Mouse (Mus musculus) midbrain, postnatal 0 days (tissue): ENCODE measurements at regions not wholly inside any gene's neighbourhood (a gene's known extent, or its start where the extent isn't known, plus 50 kb on each side); places are given as distances from the start of the nearest gene placed in this dataset.

Experiments used
- ATAC-seq: fragments of 200-750 bp; cut with Nextera tagmentation; 2 replicates; pipeline ENCODE4 v1.8.0; 2017; ENCODE audit warnings: moderate number of reproducible peaks, mild to moderate bottlenecking, moderate TSS enrichment, moderate library complexity; ENCODE audit not compliant: low FRiP score
- DNase-seq: peaks from one replicate; pipeline ENCODE4 v3.0.0-alpha.2; 2015; ENCODE audit warnings: low spot score
- H3K27ac ChIP-seq: fragments of 300-500 bp; sonication (generic); 2 replicates; pipeline ENCODE4 v1.5.1; 2014; ENCODE audit warnings: low read depth, mild to moderate bottlenecking, low read length, mixed read lengths
- H3K27me3 ChIP-seq: fragments of 300-500 bp; sonication (generic); 2 replicates; pipeline ENCODE4 v1.6.1; 2014; ENCODE audit warnings: low read length, control low read depth, mixed read lengths; ENCODE audit not compliant: insufficient read depth
- H3K36me3 ChIP-seq: fragments of 300-500 bp; sonication (generic); 2 replicates; pipeline ENCODE4 v1.6.1; 2014; ENCODE audit warnings: low read length, control low read depth, mixed read lengths; ENCODE audit not compliant: insufficient read depth
- H3K4me1 ChIP-seq: fragments of 300-500 bp; sonication (generic); 2 replicates; pipeline ENCODE4 v1.6.1; 2014; ENCODE audit warnings: mild to moderate bottlenecking, control low read depth, antibody characterized with exemption, low read length, mixed read lengths; ENCODE audit not compliant: insufficient read depth
- H3K4me2 ChIP-seq: fragments of 300-500 bp; sonication (generic); 2 replicates; pipeline ENCODE4 v1.6.1; 2014; ENCODE audit warnings: low read depth, mild to moderate bottlenecking, low read length, mixed read lengths; ENCODE audit not compliant: poor library complexity, severe bottlenecking
- H3K4me3 ChIP-seq: fragments of 300-500 bp; sonication (generic); 2 replicates; pipeline ENCODE4 v1.5.1; 2014; ENCODE audit warnings: low read depth, mild to moderate bottlenecking, low read length, moderate library complexity
- H3K9ac ChIP-seq: fragments of 300-500 bp; sonication (generic); replicated peaks from 2 replicates; pipeline ENCODE4 v1.6.1; 2014; ENCODE audit warnings: mild to moderate bottlenecking, low read length, moderate library complexity, mixed read lengths; ENCODE audit not compliant: poor library complexity, severe bottlenecking
- H3K9me3 ChIP-seq: fragments of 300-500 bp; sonication (generic); 2 replicates; pipeline ENCODE4 v1.6.1; 2016; ENCODE audit warnings: low read length, control low read depth
- CTCF ChIP-seq: IDR thresholded peaks from 2 replicates; pipeline ENCODE4 v1.5.1; 2016; ENCODE audit warnings: antibody characterized with exemption, mild to moderate bottlenecking
- WGBS: fragments of 180-500 bp; shearing (Covaris S2); extraction: QIAGEN DNeasy Blood & Tissue Kit; methylation state at CpG from one replicate; pipeline ENCODE4 v1.1.7; 2014; 5-methylcytosine and 5-hydroxymethylcytosine counted together

GRCm38 (mm10) chr12:16181599-16181998 is 364.9 kb upstream of the Trib2 start:
- no peak for TF ChIP-seq CTCF
- ATAC-seq (no peak), DNase-seq (peak; percentile 15)
- Histone ChIP-seq H3K36me3 (no peaks in the 10 kb centered on the region), H3K4me2 (no peak overlapping the region), H3K4me1 (peaks cover 9% of the 10 kb centered on the region; the same call in 1 of the 2 replicates), H3K9ac (no peak overlapping the region), H3K27me3 (no peaks in the 10 kb centered on the region), H3K9me3 (no peaks in the 10 kb centered on the region), H3K4me3 (no peak overlapping the region), H3K27ac (no peak overlapping the region)
- 73% methylated on average over 5 of the region's 5 CpGs for WGBS

GRCm38 (mm10) chr12:16179897-16180296 is 363.2 kb upstream of the Trib2 start:
- WGBS: 90% methylated on average over 2 of the region's 2 CpGs
- Histone ChIP-seq H3K9me3 (no peaks in the 10 kb centered on the region), H3K27ac (no peak overlapping the region), H3K4me3 (no peak overlapping the region), H3K9ac (no peak overlapping the region), H3K36me3 (no peaks in the 10 kb centered on the region), H3K4me1 (no peaks in the 10 kb centered on the region), H3K4me2 (no peak overlapping the region), H3K27me3 (no peaks in the 10 kb centered on the region)
- DNase-seq: no peak
- ATAC-seq: no peak
- TF ChIP-seq CTCF: no peak

GRCm38 (mm10) chr12:16176326-16176725 is 359.6 kb upstream of the Trib2 start:
- Histone ChIP-seq H3K4me2 (no peak overlapping the region), H3K9me3 (no peaks in the 10 kb centered on the region), H3K36me3 (no peaks in the 10 kb centered on the region), H3K4me1 (no peaks in the 10 kb centered on the region), H3K27ac (no peak overlapping the region), H3K27me3 (no peaks in the 10 kb centered on the region), H3K4me3 (no peak overlapping the region), H3K9ac (no peak overlapping the region)
- DNase-seq: no peak
- no peak for ATAC-seq
- no peak for TF ChIP-seq CTCF
- 86% methylated on average over 1 of the region's 1 CpGs for WGBS

GRCm38 (mm10) chr12:16172176-16172575 is 355.5 kb upstream of the Trib2 start:
- Histone ChIP-seq H3K4me1 (no peaks in the 10 kb centered on the region), H3K27ac (no peak overlapping the region), H3K4me3 (no peak overlapping the region), H3K4me2 (no peak overlapping the region), H3K36me3 (no peaks in the 10 kb centered on the region), H3K9ac (no peak overlapping the region), H3K9me3 (no peaks in the 10 kb centered on the region), H3K27me3 (no peaks in the 10 kb centered on the region)
- no peak for DNase-seq
- 85% methylated on average over 2 of the region's 2 CpGs for WGBS
- no peak for ATAC-seq
- no peak for TF ChIP-seq CTCF

- TF ChIP-seq CTCF: no peak
- H3K27ac ChIP-seq: no peak overlapping the region
- no peaks in the 10 kb centered on the region for H3K36me3 ChIP-seq
- H3K4me2 ChIP-seq: no peak overlapping the region
- WGBS: 82% methylated on average over 5 of the region's 5 CpGs
- H3K4me1 ChIP-seq: no peaks in the 10 kb centered on the region
- H3K9ac ChIP-seq: no peak overlapping the region
- H3K4me3 ChIP-seq: no peak overlapping the region
- DNase-seq (no peak), ATAC-seq (no peak)
- H3K27me3 ChIP-seq: no peaks in the 10 kb centered on the region
- H3K9me3 ChIP-seq: no peaks in the 10 kb centered on the region
Measured at GRCm38 (mm10) chr12:16171636-16172035, 354.9 kb upstream of the Trib2 start.

- ATAC-seq (no peak), DNase-seq (no peak)
- H3K9ac ChIP-seq: no peak overlapping the region
- no peaks in the 10 kb centered on the region for H3K4me1 ChIP-seq
- H3K4me3 ChIP-seq: no peak overlapping the region
- no peak overlapping the region for H3K4me2 ChIP-seq
- no peak for TF ChIP-seq CTCF
- 85% methylated on average over 7 of the region's 7 CpGs for WGBS
- no peak overlapping the region for H3K27ac ChIP-seq
- no peaks in the 10 kb centered on the region for H3K9me3 ChIP-seq
- no peaks in the 10 kb centered on the region for H3K36me3 ChIP-seq
- H3K27me3 ChIP-seq: no peaks in the 10 kb centered on the region
Measured at GRCm38 (mm10) chr12:16169781-16170535, 353.2 kb upstream of the Trib2 start.
